Mouse (Mus musculus) T-helper 17 cell (primary cell): ENCODE measurements around the gene Gm20388.
"Not testable (repeated sequence)": the region's sequence is repeated elsewhere in the genome, so short reads cannot be mapped to it uniquely, and the experiment has no call there.

ENCODE experiments used
- in situ Hi-C, 2 experiments: fragments of 300-600 bp; cut with MboI, MseI; formaldehyde crosslinking; loops; 1 replicate in 1 of 2; 2 replicates in 1 of 2; pipeline ENCODE4 v1.15.1; 2025; ENCODE audit warnings: high pct_unique_total_duplicates in 2 of 2

The Gm20388 gene

DNA sequence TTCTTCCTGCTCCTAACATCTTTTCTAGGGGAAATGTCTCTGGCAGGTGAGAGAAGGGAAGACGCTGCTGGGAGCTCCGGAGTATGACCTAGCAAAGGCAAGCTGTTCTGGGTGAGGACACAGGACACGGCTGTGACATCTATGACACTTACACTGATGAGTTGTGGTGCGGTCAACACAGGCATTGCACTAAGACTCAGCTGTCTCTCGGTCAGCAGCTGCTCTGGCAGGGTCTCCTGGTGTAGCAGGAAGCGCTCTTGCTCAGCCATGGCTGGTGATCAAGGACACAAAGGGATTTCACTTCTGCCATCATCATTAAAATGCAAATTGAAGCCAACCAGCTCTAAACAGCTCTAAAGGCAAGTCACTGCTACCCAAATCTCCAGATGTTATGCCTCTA is 3997.0 kb downstream of the Gm20388 start:
- in situ Hi-C loops = no loop called here

DNA sequence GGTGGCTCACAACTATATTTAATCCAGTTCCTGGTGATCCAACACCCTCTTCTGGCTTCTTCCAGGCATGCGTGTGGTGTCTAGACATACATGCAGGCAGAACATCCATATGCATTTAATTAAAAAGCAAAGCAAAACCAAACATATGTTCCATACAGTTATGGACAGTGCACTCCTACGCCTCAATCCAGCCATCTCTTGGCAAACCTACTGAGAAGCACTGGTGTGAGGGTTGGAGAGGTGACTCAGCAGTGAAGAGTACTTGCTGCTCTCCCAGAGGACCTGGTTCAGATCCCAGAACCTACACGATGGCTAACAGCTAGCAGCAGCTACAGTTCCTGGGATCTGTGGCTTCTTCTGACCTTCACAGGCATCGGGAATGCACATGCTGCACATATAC is 4001.6 kb downstream of the Gm20388 start:
- in situ Hi-C loops = loop anchor here in 1 of 2 experiments (10.0 kb wide), 1 partner anchor 1287 kb away; the partner anchor contains the start of gene Pabpn1l

GRCm38 (mm10) chr8:123914635-123915034 is 4004.0 kb downstream of the Gm20388 start:
- in situ Hi-C loops = loop anchor here in 1 of 2 experiments (10.0 kb wide), 1 partner anchor 1290 kb away; the partner anchor contains the start of gene Pabpn1l

DNA sequence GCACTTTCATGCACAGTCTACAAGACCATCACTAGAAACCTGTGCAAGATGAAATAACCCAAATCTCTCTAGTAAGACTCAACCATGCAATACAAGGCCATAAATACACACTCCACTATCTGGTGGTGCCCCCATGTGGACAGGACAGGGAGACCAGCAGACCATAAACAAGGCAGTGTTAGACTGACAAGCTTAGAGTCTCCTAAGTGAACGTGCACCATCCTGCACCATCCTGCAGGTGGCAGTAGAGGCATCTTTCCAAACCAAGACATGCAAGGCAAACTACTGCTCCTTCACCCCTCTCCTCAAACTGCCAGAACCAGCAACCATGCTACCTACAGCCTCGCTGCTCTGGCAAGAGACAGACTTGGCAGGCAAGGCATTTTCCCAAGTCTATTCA is 4014.1 kb downstream of the Gm20388 start:
- in situ Hi-C loops = no loop called here

DNA sequence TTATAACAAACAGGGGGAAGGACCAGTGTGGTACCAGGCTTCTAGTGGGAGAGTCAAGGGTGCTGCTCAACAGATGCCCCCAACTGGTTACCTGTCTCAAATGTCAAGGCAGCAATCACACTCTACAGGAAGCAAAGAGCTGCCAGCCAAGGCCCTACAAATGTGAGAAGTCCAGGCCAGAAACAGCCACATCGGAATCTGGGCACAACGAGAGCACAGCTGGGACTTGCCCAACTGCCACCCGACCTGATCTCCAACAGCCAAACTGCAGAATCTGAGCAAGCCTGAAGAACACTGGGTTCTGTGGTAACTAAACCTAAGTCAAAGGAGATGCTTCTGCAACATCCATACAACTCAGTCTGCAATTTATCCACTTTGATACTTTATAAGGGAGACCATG is 4015.0 kb downstream of the Gm20388 start:
- in situ Hi-C loops = no loop called here

GRCm38 (mm10) chr8:123929026-123929425 is 4018.4 kb downstream of the Gm20388 start:
- in situ Hi-C loops = no loop called here

DNA sequence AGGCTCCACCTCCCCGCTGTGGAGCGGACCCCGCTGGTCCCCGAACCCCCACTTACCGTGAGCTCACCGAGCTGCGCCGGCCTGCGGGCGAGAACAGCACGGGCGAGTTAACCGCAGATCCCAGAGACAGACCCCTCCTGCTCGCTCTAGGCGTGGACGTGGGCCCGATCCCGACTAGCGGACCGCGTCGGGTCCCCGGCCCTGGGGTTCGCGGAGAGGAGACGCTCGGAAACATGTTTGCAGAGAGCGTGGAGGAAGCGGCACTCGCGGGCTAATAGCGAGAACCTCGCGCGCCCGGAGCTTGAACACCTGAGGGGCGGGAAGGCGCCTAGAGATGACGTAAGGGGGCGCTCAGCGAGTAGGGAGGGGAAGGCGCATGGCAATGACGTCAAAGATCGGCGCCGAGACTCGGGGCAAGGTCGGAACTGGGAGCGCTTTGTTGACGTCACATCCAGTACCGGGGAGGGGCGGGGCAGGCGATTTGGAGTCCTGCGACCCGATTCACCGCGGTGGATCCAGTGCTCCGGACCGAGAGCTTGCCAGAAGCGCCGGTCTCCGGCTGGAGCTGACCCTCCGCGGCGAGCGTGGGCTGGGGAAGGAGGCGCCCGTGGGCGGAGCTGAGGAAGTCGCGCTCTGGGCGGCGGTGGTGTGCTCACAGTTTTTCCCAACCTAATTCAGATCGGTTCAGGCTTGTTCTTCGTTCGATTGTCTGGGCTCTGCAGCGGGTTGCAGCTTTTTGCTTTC is 4038.5 kb downstream of the Gm20388 start, which contains the start of gene Nup133:
Gene Nup133 (minus strand): TSS at position 324 of the 744 bp plus-strand sequence.
- in situ Hi-C loops = no loop called here

GRCm38 (mm10) chr8:123949686-123949986 is 4039.0 kb downstream of the Gm20388 start:
- in situ Hi-C loops = no loop called here

DNA sequence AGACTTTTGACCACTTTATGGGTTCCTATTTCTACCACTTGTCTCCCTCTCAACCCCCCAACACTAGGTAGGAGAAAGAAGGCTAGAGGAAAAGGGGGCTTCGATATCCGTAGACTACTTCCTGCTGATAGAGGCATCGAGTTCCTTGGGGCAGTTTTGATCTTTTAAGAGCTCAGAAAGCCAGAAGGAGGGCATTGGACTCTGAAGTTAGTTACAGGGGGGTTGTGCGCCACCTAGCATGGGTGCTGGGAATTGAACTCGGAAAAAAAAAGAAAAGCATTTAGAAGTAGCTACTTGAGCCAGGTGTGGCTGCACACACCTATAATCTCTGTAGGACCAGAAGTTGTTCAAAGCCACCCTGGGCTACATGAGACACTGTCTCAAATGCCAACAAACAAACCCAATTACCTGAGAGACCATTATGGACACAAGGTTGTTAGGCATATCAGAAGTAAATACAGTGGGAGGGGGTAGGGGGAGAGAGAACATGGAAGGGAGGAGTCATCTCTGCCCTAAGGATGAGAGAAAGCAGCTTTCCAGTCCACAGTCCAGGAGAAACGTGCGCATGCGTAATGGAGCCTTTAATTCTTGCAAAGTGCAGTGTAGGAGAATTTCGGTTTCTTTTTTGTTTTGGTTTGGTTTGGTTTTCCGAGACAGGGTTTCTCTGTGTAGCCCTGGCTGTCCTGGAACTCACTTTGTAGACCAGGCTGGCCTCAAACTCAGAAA is 4039.6 kb downstream of the Gm20388 start:
- in situ Hi-C loops = no loop called here

DNA sequence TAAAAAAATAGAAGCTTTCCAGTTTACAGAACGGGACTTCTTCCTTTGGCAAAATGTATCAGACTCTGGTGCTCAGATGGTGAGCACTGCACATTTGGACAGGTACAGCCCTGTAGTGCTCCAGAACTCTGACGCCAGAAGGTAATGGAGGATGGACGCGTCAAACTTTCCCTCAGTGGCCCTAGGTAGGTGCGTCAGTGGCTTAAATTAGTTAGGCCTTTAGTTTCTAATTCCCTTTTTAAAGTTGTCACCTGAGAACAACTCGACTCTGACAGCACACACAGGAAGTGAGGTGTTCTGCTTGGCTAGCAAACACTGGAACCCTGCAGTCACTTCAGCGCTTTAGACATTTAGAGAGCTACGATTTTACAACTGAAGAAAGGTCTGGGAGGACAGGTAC is 4043.0 kb downstream of the Gm20388 start:
- in situ Hi-C loops = no loop called here

DNA sequence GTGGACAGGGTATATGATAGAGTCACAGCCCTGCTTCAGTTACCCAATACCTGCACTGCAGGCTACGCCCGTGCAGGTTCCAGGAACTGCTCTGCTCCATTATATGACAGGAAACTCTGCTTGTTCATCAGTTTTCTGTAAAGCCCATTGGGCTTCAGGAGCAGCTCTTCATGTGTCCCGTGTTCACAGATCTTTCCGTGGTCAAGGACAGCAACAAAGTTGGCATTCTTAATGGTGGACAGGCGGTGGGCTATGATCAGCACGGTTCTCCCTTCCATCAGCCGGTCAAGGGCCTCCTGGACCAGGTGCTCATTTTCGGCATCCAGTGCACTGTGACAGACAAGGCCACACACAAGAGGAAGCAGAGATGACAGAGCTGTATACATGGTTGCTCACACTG is 4043.6 kb downstream of the Gm20388 start:
- in situ Hi-C loops = no loop called here

DNA sequence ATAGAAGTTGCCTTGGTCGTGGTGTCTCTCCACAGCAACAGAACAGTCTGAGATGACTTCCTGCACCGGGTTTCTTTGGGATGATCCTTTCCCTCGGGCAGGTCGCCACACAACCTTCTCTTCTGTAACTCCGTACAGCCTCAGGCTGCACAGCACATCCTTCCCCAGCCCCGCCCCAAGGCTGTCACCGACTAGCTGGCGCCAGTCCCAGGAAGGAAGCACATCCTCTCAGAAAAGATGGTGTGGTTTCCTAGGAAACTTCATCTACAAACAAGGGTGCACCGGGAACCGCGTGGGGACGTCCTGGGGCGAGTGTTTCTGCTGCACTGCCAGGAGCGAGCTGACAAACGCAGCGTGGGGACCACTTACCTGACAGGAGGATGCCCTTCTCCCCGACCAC is 4047.5 kb downstream of the Gm20388 start:
- in situ Hi-C loops = no loop called here

DNA sequence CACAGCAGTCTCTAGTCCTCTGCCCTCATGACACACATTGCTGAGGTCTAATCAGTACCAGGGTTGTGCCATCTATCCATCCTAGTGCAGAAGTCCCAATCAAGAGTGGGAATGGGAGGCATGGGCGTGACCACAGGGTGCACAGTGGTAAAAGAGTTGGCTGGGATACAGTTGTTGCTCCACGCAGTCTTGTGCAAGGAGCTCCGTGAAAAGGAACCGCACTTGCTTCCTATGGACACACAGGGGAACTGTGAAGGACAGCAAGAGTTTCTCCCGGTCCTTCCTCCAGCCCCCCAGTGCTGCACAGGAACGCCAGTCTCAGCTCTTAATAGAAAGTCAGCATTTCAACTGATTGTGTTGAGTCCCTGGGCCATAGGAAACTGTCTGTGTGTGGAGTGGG is 4048.8 kb downstream of the Gm20388 start:
- in situ Hi-C loops = no loop called here

GRCm38 (mm10) chr8:123960056-123960455 is 4049.4 kb downstream of the Gm20388 start:
- in situ Hi-C loops = no loop called here

GRCm38 (mm10) chr8:123960556-123960955 is 4049.9 kb downstream of the Gm20388 start:
- in situ Hi-C loops = not testable (repeated sequence)

- in situ Hi-C loops = no loop called here
Measured at GRCm38 (mm10) chr8:123961371-123961770, 4050.7 kb downstream of the Gm20388 start.

GRCm38 (mm10) chr8:123966896-123967295 is 4056.3 kb downstream of the Gm20388 start:
- in situ Hi-C loops = no loop called here

- in situ Hi-C loops = loop anchor here in 1 of 2 experiments (10.0 kb wide), 1 partner anchor 1389 kb away; no protein-coding TSS in a partner anchor
Measured at GRCm38 (mm10) chr8:123973495-123973894, 4062.9 kb downstream of the Gm20388 start.

- in situ Hi-C loops = loop anchor here in 1 of 2 experiments (10.0 kb wide), 1 partner anchor 1393 kb away; no protein-coding TSS in a partner anchor
Measured at GRCm38 (mm10) chr8:123977499-123977898, 4066.9 kb downstream of the Gm20388 start.

DNA sequence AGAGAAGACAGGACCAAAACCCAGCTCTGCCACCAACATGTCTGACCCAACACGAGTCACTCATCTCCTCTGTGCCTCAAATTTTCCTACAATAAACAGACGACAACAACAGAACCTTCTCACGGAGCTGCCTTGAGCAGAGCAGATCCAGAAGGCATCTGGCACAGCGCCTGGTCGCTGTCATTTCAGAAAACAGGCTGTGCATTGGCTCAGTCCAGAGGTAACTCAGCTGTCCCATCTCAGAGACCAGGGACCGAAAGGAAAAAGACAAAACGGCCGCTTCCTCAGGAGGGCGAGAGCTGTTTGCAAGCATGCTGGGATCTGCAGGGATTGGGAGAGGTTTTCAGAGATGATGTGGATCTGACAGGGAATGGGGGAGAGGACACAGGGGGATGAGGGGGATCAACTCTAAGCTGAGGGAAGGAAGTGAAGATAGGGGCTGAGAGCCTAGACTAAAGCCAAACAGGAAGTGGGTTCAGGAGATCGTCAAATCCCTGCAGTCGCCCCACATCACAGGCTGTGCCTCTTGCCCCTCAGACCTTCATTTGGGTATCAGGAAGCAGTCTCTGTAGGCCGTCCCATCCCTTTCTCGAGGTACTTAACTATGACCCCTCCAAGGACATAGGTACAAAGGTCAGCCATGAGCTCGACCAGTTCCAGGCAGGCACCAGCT is 4067.7 kb downstream of the Gm20388 start:
- in situ Hi-C loops = loop anchor here in 1 of 2 experiments (10.0 kb wide), 1 partner anchor 1394 kb away; no protein-coding TSS in a partner anchor

DNA sequence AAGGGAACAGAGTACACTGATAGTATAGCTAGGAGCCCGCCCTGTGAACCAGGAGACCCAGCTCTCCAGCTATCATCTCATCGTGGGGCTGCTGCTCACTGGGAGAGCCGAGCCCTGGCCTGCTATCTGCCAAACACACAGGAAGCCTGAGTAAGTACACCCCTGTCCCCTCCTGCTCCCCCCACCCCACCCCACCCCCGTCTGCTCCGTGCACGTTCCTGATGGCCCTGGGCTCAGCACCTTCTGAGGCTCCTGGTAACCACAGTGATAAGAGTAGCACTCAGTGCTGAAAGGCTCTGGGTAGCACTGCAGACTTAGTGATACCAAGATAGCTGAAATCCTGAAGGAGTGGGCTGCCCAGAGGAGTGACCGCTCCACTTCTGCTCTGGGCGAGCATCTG is 4068.3 kb downstream of the Gm20388 start:
- in situ Hi-C loops = loop anchor here in 1 of 2 experiments (10.0 kb wide), 1 partner anchor 1394 kb away; no protein-coding TSS in a partner anchor

DNA sequence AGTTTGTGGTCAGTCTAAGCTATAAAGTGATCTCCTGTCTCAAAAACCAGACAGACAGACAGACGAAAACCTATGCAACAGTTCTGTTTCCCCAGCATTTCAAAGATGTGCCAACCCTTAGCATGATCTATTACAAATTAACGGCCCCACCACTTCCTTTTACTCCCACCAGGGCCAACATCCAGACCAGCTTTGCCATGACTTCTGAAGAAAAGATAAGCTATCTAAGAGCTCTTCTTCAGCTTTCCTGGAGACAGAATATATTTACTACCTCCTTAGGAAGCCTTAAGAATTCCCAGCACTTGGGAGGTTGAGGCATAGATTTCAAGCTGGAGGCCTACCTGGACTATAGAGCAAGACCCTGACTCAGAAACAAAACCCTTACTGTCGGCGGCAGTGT is 4069.6 kb downstream of the Gm20388 start:
- in situ Hi-C loops = no loop called here
